Mouse (Mus musculus) forebrain, embryonic 12.5 days (tissue): ENCODE measurements around the gene Sucla2. TPM values are rescaled to one million over a fixed set of nuclear protein-coding genes. Genes with fewer than 3 reads are reported as not detected.

ENCODE experiments used
- ATAC-seq: fragments of 200-750 bp; cut with Nextera tagmentation; 2 replicates; pipeline ENCODE4 v1.8.0; 2017; ENCODE audit warnings: moderate TSS enrichment; ENCODE audit not compliant: low FRiP score
- H3K27ac ChIP-seq: fragments of 300-500 bp; sonication (generic); 2 replicates; pipeline ENCODE4 v1.5.1; 2016; ENCODE audit warnings: mild to moderate bottlenecking
- H3K27me3 ChIP-seq: fragments of 300-500 bp; sonication (generic); 2 replicates; pipeline ENCODE4 v1.6.1; 2016; ENCODE audit warnings: mild to moderate bottlenecking
- H3K36me3 ChIP-seq: fragments of 300-500 bp; sonication (generic); replicated peaks from 2 replicates; pipeline ENCODE4 v1.6.1; 2016; ENCODE audit warnings: mild to moderate bottlenecking
- H3K4me1 ChIP-seq: fragments of 300-500 bp; sonication (generic); 2 replicates; pipeline ENCODE4 v1.6.1; 2016
- H3K4me2 ChIP-seq: fragments of 300-500 bp; sonication (generic); 2 replicates; pipeline ENCODE4 v1.6.1; 2016; ENCODE audit warnings: mild to moderate bottlenecking, moderate library complexity
- H3K4me3 ChIP-seq: fragments of 300-500 bp; sonication (generic); replicated peaks from 2 replicates; pipeline ENCODE4 v1.5.1; 2016; ENCODE audit warnings: mild to moderate bottlenecking
- H3K9ac ChIP-seq: fragments of 300-500 bp; sonication (generic); 2 replicates; pipeline ENCODE4 v1.6.1; 2016; ENCODE audit warnings: mild to moderate bottlenecking
- H3K9me3 ChIP-seq: fragments of 300-500 bp; sonication (generic); 2 replicates; pipeline ENCODE4 v1.6.1; 2016
- WGBS: fragments of 180-500 bp; shearing (Covaris S2); methylation state at CpG from one replicate; pipeline ENCODE4 v1.1.7; 2016; 5-methylcytosine and 5-hydroxymethylcytosine counted together
- polyA plus RNA-seq: library from polyadenylated mRNA; unstranded; fragments of >200 nt; fragmentation: Nextera tagmentation; extraction: Ambion mirVana; gene quantifications from 2 replicates; pipeline ENCODE4 v1.2.1, GENCODE M21; 2016

The Sucla2 gene
- 100 and 108 TPM in 2 replicates for polyA plus RNA-seq

DNA sequence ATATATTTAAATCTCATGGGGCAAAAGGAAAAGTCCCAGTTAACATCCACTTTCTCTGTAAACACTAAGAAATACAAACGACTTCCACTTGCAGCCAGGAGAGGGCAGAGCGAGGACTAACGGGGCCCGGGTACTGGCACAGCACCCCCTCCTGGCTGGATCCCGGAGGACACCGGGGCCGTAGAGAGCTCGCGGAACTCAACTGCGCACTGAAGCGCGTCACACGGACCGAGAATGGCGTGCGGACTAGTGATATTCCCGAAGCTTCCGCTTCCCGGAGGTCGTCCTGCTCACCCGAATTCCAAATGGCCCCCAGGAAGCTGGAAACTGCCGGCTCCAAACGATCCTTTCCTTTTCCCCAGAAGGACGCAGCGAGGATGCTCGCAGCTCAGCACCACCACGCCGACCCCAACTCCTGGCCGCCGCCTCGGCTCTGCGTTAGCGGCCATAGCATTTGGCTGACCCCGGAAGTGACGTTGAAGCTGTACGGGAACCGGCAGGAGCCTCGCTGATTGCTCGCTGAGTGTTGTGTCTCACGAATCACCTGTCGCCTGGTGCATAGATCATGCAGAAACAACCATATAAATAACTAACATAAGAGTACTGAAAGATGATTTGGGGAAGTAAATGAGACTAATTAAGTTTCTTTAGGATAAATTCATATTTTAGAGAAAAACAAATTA lies at the start of gene Sucla2:
Gene Sucla2, plus strand, starts transcription at position 554 of the 683 bp plus-strand sequence.
- peak within 1 kb of the TSS; percentile 36 for H3K4me2 ChIP-seq
- H3K4me1 ChIP-seq, result no peaks in the 10 kb centered on the region
- H3K36me3 ChIP-seq, result no peaks in the 10 kb centered on the region
- no peaks in the 10 kb centered on the region for H3K9me3 ChIP-seq
- H3K27me3 ChIP-seq, result 0 out of 2 replicates have a peak, but pooled peaks cover 5% of the 10 kb centered on the region
- WGBS, result under 1% methylated on average over 39 of the region's 41 CpGs
- ATAC-seq, result peak; percentile 99
- peak within 1 kb of the TSS; percentile 48 for H3K4me3 ChIP-seq
- H3K9ac ChIP-seq, result 0 out of 2 replicates have a peak within 1 kb of the TSS, but pooled peaks have one; percentile 33
- H3K27ac ChIP-seq, result peak within 1 kb of the TSS; percentile 84

DNA sequence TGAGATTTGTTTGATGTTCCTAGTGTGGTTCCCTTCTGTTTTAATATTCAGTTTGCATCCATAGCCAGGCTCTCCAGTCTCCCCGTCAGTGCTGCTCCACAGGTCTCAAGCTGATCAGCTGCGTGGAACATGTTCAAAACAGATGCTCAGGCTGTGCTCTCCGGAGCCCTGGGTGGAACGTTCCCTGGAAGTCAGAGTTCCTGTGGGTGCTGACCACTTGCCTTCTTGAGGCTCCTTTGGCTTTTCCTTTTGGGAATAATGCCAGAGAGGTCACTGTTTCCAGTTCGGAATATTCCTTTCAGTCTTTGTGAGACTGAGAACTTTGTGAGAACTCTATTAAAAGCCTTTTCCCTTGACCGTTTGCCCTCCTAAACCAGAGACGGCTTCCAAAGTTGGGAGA lies 49.6 kb upstream of the Sucla2 start:
- peaks cover 26% of the 10 kb centered on the region; the same call in 1 of the 2 replicates for H3K4me1 ChIP-seq
- no peak overlapping the region for H3K4me3 ChIP-seq
- H3K27me3 ChIP-seq, result no peaks in the 10 kb centered on the region
- no peak overlapping the region for H3K4me2 ChIP-seq
- no peaks in the 10 kb centered on the region for H3K36me3 ChIP-seq
- no peak for ATAC-seq
- H3K27ac ChIP-seq, result 0 out of 2 replicates have a peak overlapping the region, but pooled peaks have one; percentile 31
- 81% methylated on average over 7 of the region's 7 CpGs for WGBS
- H3K9me3 ChIP-seq, result no peaks in the 10 kb centered on the region
- H3K9ac ChIP-seq, result no peak overlapping the region

DNA sequence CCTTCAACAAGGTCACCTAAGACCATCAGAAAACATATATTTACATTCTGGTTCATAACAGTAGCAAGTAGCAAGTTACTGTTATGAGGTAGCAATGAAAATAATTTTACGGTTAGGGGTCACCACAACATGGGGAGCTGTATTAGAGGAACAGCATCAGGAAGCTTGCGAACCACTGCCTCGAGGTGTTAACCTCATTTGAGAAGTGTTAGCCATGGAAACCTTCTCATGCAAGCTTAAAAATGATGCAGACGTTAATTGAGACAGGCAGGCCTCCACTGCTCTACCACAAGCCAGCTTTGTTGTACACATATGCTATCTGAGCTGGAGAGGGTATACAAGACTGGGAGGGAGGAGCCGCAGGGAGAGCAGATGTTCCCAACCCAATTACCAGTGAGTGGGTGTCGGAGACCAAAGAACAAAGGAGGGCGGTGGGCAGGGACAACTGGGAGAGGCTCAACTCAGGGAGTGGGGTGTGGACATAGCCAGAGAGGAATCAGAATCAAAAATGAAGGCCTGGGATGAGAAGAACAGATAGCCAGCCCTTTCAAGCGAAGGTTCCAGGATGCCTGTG lies 48.7 kb upstream of the Sucla2 start:
- H3K4me1 ChIP-seq, result peaks cover 26% of the 10 kb centered on the region; the same call in 1 of the 2 replicates
- no peaks in the 10 kb centered on the region for H3K27me3 ChIP-seq
- H3K4me2 ChIP-seq, result no peak overlapping the region
- ATAC-seq, result peak; percentile 73
- H3K27ac ChIP-seq, result peak overlapping the region; percentile 44
- H3K4me3 ChIP-seq, result no peak overlapping the region
- H3K9ac ChIP-seq, result no peak overlapping the region
- H3K36me3 ChIP-seq, result no peaks in the 10 kb centered on the region
- 65% methylated on average over 8 of the region's 8 CpGs for WGBS
- H3K9me3 ChIP-seq, result no peaks in the 10 kb centered on the region

DNA sequence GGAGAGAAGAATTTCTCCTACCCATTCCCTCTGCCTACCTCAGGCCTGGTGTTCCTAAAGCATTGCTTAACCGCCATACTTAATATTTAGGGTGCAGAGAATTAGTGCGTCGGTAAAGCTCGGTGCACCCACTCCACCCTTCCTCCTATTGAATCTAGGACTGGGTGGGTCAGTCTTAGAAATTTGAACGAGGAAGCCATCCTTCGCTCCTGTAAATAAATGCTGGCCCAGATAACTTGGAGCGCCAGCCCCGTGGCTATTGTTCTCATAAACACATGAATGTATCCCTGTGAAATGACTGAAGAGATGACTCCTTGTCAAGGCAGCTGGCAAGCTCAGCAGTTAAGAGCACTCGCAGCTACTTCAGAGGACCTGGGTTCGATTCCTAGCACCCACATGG lies 48.0 kb upstream of the Sucla2 start:
- Histone ChIP-seq H3K9ac (no peak overlapping the region), H3K4me1 (peaks cover 26% of the 10 kb centered on the region; the same call in 1 of the 2 replicates), H3K9me3 (no peaks in the 10 kb centered on the region), H3K4me3 (no peak overlapping the region), H3K27ac (peak overlapping the region; percentile 44; the same call in 1 of the 2 replicates), H3K27me3 (no peaks in the 10 kb centered on the region), H3K4me2 (no peak overlapping the region), H3K36me3 (no peaks in the 10 kb centered on the region)
- no peak for ATAC-seq
- 92% methylated on average over 10 of the region's 10 CpGs for WGBS

DNA sequence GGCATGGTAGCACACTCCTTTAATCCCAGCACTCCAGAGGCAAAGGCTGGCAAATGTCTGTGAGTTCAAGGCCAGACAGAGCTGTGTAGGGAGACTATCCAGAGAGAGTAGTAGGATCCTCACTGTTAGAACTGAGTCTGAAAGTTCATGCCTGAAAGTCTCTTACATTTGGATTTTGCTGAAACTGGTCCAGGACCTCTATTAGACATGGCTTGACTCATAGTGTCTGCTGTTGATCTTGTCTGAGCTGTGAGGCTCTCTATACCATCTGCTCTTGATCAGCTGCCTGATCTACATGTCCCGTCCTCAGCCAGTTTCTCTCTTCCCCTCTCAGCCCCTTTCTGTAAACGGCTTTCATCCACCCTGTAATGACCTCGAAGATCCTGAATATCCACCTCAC lies 46.8 kb upstream of the Sucla2 start:
- Histone ChIP-seq H3K36me3 (no peaks in the 10 kb centered on the region), H3K9ac (no peak overlapping the region), H3K27me3 (no peaks in the 10 kb centered on the region), H3K9me3 (no peaks in the 10 kb centered on the region), H3K4me3 (no peak overlapping the region), H3K27ac (no peak overlapping the region), H3K4me1 (peaks cover 18% of the 10 kb centered on the region; the same call in 1 of the 2 replicates), H3K4me2 (no peak overlapping the region)
- WGBS, result 80% methylated on average over 3 of the region's 3 CpGs
- ATAC-seq, result no peak

DNA sequence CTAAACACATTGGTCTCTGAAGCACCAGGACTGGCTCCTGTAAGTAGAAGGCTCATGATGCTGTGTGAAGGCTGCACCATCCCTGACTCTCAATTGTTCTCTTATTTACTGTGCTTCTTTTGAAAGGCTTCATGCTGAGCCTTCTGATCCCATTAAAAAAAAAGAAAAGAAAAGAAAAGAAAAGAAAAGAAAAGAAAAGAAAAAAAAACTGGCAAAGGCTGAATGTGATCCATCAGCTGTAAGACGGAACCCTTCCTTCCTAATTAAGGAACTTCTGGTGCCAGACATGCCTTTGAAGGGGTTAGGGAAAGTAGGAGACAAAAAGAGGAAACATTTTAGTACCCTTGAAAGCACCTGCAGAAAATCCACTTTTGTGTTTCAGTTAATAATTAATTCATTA lies 45.3 kb upstream of the Sucla2 start:
- H3K4me1 ChIP-seq, result peaks cover 9% of the 10 kb centered on the region; the same call in 1 of the 2 replicates
- H3K4me2 ChIP-seq, result no peak overlapping the region
- H3K9me3 ChIP-seq, result no peaks in the 10 kb centered on the region
- WGBS, result 12% methylated on average over 1 of the region's 1 CpGs
- H3K4me3 ChIP-seq, result no peak overlapping the region
- no peaks in the 10 kb centered on the region for H3K27me3 ChIP-seq
- no peaks in the 10 kb centered on the region for H3K36me3 ChIP-seq
- no peak for ATAC-seq
- H3K9ac ChIP-seq, result no peak overlapping the region
- H3K27ac ChIP-seq, result no peak overlapping the region

DNA sequence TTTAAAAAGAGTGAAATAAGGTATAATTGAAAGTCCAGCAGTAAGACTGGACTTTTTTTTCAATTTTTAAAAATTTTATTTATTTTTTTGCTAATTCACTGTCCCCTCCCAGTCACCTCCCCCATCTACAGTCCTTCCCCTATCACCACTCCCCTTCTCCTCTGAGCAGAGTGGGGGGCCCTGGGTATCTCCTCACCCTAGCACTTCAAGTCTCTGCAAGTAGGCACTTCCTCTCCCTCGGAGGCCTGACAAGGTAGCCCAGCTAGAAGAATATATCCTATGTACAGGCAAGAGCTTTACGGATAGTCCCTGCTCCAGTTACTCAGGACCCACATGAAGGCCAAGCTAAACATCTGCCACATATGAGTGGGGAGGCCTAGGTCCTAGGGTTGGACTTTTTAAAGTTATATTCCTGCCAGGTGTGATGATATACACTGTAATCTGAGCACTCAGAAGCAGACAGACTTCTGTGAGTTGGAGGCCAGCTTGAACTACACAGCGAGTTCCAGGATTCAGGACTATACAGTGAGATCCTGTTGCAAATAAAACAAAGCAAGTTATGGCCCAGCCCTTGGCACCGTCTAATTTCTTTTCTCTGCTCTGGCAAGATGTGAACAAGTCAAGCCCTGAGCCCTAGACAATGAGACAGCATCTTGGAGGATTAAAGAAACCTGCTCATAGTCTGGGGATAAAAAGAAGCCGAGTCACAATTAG lies 41.4 kb upstream of the Sucla2 start:
- Histone ChIP-seq H3K27ac (no peak overlapping the region), H3K4me1 (no peaks in the 10 kb centered on the region), H3K4me3 (no peak overlapping the region), H3K4me2 (no peak overlapping the region), H3K36me3 (no peaks in the 10 kb centered on the region), H3K9ac (no peak overlapping the region), H3K9me3 (no peaks in the 10 kb centered on the region), H3K27me3 (no peaks in the 10 kb centered on the region)
- WGBS, result 78% methylated on average over 5 of the region's 5 CpGs
- ATAC-seq, result no peak

DNA sequence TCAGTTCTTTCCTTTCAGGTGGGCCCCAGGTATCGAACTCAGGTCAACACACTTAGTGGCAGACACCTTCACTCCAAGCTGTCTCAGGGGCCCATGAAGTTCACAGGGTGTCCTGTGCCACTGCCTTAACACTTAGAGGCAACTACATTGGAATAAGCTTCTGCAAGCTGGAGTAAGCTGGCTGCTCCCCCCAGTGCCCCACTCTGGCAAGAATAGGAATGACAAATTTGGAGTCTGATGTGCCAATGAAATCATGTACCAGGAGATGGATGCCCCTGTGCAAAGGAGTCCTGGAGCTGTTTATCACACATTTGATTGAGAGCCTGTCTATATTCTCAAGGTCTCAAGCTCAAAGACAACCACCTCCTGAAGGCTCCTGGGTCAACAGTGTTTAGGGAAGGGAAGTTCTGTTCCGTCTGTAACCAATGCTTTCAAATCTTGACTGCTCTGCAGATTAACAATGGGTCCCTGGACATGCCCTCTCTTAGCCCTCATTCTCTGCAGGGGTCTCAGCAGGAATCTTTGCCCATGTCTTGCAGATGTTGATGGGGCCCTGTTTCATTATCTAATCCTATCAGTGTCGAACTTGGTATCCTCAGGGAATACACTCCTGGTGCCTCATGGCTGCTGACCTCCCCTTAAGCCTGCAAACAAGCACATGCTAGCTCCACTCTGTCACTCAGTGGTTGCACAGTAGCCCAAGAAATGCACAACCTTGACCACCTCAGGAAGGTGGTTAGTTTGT lies 40.6 kb upstream of the Sucla2 start:
- Histone ChIP-seq H3K9ac (no peak overlapping the region), H3K27me3 (no peaks in the 10 kb centered on the region), H3K27ac (no peak overlapping the region), H3K4me2 (no peak overlapping the region), H3K4me3 (no peak overlapping the region), H3K4me1 (no peaks in the 10 kb centered on the region), H3K36me3 (no peaks in the 10 kb centered on the region), H3K9me3 (no peaks in the 10 kb centered on the region)
- WGBS, result 67% methylated on average over 3 of the region's 3 CpGs
- ATAC-seq, result no peak

DNA sequence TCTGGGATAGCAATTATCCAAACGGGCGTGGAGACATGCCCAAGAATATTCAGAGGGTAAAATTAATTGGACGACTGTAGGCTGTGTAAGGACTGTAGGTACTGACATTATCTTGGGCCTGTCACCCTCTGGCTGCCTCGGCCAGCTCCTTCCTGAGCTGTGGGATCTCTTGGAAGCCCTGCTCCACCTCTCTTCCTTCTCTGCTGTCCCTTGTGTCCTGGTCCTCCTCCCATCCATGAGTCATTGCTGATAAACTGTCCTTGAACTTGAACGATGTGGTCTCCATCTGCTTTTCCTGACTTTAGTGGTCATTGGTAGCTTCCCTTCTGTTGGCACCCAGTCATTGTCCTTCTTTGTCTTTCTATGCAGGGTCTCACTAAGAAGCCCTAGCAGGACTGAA lies 38.5 kb upstream of the Sucla2 start:
- Histone ChIP-seq H3K27me3 (no peaks in the 10 kb centered on the region), H3K9me3 (no peaks in the 10 kb centered on the region), H3K4me2 (no peak overlapping the region), H3K9ac (no peak overlapping the region), H3K4me3 (no peak overlapping the region), H3K4me1 (no peaks in the 10 kb centered on the region), H3K36me3 (no peaks in the 10 kb centered on the region), H3K27ac (no peak overlapping the region)
- 92% methylated on average over 5 of the region's 5 CpGs for WGBS
- no peak for ATAC-seq

DNA sequence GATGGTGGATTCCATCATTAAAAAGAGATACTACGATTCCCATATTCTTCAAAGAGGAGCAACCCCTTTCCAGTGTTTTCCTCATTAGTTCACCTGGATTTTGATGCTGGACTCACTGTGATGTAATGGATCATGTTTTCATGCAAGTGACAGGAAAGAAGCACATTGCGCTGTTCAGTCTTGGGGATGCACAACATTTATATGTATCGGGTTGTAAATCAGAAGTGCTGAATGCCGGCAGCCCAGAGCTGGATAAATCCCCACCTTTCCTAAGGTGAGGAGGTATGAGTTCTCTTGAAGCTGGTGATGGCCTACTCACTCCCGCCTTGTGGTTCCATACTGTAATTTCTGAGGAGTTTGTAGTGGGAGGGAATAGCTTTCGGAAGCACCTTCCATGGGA lies 31.8 kb upstream of the Sucla2 start:
- H3K9me3 ChIP-seq, result no peaks in the 10 kb centered on the region
- no peaks in the 10 kb centered on the region for H3K36me3 ChIP-seq
- WGBS, result 91% methylated on average over 6 of the region's 6 CpGs
- no peaks in the 10 kb centered on the region for H3K27me3 ChIP-seq
- no peak overlapping the region for H3K4me3 ChIP-seq
- H3K4me1 ChIP-seq, result peaks cover 2% of the 10 kb centered on the region; the same call in 1 of the 2 replicates
- no peak for ATAC-seq
- no peak overlapping the region for H3K4me2 ChIP-seq
- H3K9ac ChIP-seq, result no peak overlapping the region
- no peak overlapping the region for H3K27ac ChIP-seq

DNA sequence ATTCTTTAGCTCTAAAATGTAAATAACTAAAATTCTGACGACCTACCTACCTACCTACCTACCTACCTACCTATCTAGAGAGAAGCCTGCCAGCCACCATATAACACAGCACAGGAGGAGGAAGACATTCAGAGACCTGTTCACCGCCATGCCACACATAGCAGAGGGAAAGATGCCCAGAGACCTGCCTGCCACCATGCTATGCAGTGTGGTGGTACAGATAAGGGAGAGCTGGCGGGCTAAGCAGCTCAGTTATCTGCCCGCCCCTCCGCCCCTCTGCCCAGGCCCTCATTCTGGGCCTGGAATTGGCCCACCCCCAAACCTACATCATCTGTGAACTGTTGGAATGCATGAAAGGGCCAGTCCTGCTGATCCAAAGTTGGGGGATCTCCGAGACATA lies 31.0 kb upstream of the Sucla2 start:
- Histone ChIP-seq H3K27ac (no peak overlapping the region), H3K9ac (no peak overlapping the region), H3K4me1 (peaks cover 2% of the 10 kb centered on the region; the same call in 1 of the 2 replicates), H3K27me3 (no peaks in the 10 kb centered on the region), H3K4me2 (no peak overlapping the region), H3K36me3 (no peaks in the 10 kb centered on the region), H3K9me3 (no peaks in the 10 kb centered on the region), H3K4me3 (no peak overlapping the region)
- no peak for ATAC-seq
- WGBS, result 77% methylated on average over 6 of the region's 6 CpGs

DNA sequence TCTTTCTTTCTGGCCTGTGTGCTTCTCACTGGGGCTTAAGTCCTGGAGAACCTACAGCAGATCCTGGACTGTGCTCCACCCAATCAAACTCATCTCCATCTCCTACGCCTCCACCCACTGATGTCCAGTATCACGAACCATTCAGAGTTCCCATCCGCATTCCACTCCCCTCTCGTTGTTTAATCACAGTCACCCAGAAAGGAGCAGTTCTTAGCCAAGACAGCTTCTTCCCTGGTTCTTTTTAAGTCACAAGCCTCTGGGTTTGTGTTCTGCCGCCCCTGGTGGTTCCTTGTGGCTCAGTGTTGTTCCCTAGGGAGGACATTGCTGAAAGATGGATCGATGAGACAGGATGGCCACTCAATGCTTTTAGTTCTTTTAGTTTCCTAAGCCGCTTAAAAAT lies 29.4 kb upstream of the Sucla2 start:
- H3K4me1 ChIP-seq, result peaks cover 2% of the 10 kb centered on the region; the same call in 1 of the 2 replicates
- WGBS, result 80% methylated on average over 7 of the region's 7 CpGs

More for the DNA sequence above, 29.4 kb upstream of the Sucla2 start:
- Histone ChIP-seq H3K27ac (no peak overlapping the region), H3K27me3 (no peaks in the 10 kb centered on the region), H3K9ac (no peak overlapping the region), H3K4me3 (no peak overlapping the region), H3K9me3 (no peaks in the 10 kb centered on the region), H3K36me3 (no peaks in the 10 kb centered on the region), H3K4me2 (no peak overlapping the region)
- ATAC-seq, result no peak
